Comparison of ENCODE assay signal across 26 mouse cellular contexts in genomic region chr7:123244833-123245232, GRCm38 (mm10). TPM values are rescaled to one million over a fixed set of nuclear protein-coding genes. Genes with fewer than 3 reads are reported as not detected.
DNase-seq lines count a peak whose midpoint lies in the region; ATAC-seq lines count a peak whose summit lies in the region.
"Had no signal": no experiment of that assay in that cellular context is flagged by ENCODE, and none has a peak within 500 bp of the region (broad histone marks: within the 10 kb centered on the region; RNA-seq: fewer than 3 reads in every experiment).

No protein-coding gene starts in this region.

- no peak overlapping the region for H3K4me2 ChIP-seq in liver, embryonic 16.5 days (ENCODE audit: low read depth, low read length)
- no peak overlapping the region for H3K4me2 ChIP-seq in hindbrain, embryonic 12.5 days (replicated peaks)
- H3K4me2 ChIP-seq: embryonic facial prominence, embryonic 15.5 days; heart, embryonic 12.5 days; hindbrain, embryonic 13.5 days; midbrain, embryonic 13.5 days had no signal

- peak; percentile 69 for ATAC-seq in liver, embryonic 16.5 days (ENCODE audit: low read depth)
- ATAC-seq in hindbrain, embryonic 12.5 days (ENCODE audit: low FRiP score), result no peak
- ATAC-seq: forebrain, embryonic 16.5 days; lung, postnatal 0 days; midbrain, embryonic 13.5 days; Patski had no signal

- H3K27me3 ChIP-seq in liver, embryonic 16.5 days (ENCODE audit: control insufficient read depth, insufficient read depth, low read depth, low read length), result no peaks in the 10 kb centered on the region
- no peaks in the 10 kb centered on the region for H3K27me3 ChIP-seq in hindbrain, embryonic 12.5 days
- no peaks in the 10 kb centered on the region for H3K27me3 ChIP-seq in forebrain, embryonic 10.5 days (ENCODE audit: poor library complexity, severe bottlenecking)
- H3K27me3 ChIP-seq: embryonic facial prominence, embryonic 15.5 days; heart, embryonic 12.5 days; hindbrain, embryonic 13.5 days; midbrain, embryonic 13.5 days; Patski had no signal

- peak; percentile 67 for DNase-seq in testis, postnatal 14 days (ENCODE audit: low spot score)
- DNase-seq in testis, postnatal 10 days (ENCODE audit: low spot score), result no peak
- peak; percentile 21 for DNase-seq in liver
- no peak for DNase-seq in right cerebral cortex, postnatal 10 days (ENCODE audit: low spot score in 2 of 2)
- DNase-seq in embryo, embryonic 11 days, result no peak
- DNase-seq in forebrain, embryonic 10.5 days (ENCODE audit: extremely low spot score, low spot score), result no peak
- DNase-seq: adrenal gland, adult 2 months; cerebellum, adult 8-10 months; gastrocnemius, postnatal 14 days; heart, adult 11 months; heart, postnatal 10 days; kidney, adult 9 months; kidney, postnatal 25 days; right cerebral cortex, postnatal 4 days; thymus, postnatal 36 days had no signal

- no peak overlapping the region for H3K4me3 ChIP-seq in liver, embryonic 16.5 days (ENCODE audit: low read depth, low read length)
- no peak overlapping the region for H3K4me3 ChIP-seq in hindbrain, embryonic 12.5 days
- H3K4me3 ChIP-seq in forebrain, embryonic 10.5 days, result no peak overlapping the region
- H3K4me3 ChIP-seq: embryonic facial prominence, embryonic 15.5 days; heart, embryonic 12.5 days; hindbrain, embryonic 13.5 days; layer of hippocampus, adult 2 months; limb, embryonic 10.5 days; midbrain, embryonic 13.5 days had no signal

- no peaks in the 10 kb centered on the region for H3K9me3 ChIP-seq in liver, embryonic 16.5 days (replicated peaks; ENCODE audit: control insufficient read depth, low read length)
- no peaks in the 10 kb centered on the region for H3K9me3 ChIP-seq in hindbrain, embryonic 12.5 days (replicated peaks)
- H3K9me3 ChIP-seq in forebrain, embryonic 10.5 days, result no peaks in the 10 kb centered on the region
- H3K9me3 ChIP-seq: embryonic facial prominence, embryonic 15.5 days; heart, embryonic 12.5 days; hindbrain, embryonic 13.5 days; limb, embryonic 10.5 days; midbrain, embryonic 13.5 days had no signal

- no peak overlapping the region for H3K27ac ChIP-seq in liver, embryonic 16.5 days (ENCODE audit: low read length)
- H3K27ac ChIP-seq in hindbrain, embryonic 12.5 days, result no peak overlapping the region
- H3K27ac ChIP-seq in forebrain, embryonic 10.5 days, result no peak overlapping the region
- H3K27ac ChIP-seq: embryonic facial prominence, embryonic 15.5 days; hindbrain, embryonic 13.5 days; layer of hippocampus, adult 2 months; limb, embryonic 10.5 days; midbrain, embryonic 13.5 days had no signal

- WGBS in liver, embryonic 16.5 days (ENCODE audit: insufficient replicate concordance), result 27% methylated on average over 1 of the region's 1 CpGs
- WGBS in hindbrain, embryonic 12.5 days, result 74% methylated on average over 1 of the region's 1 CpGs
- 90% methylated on average over 1 of the region's 1 CpGs for WGBS in forebrain, embryonic 10.5 days

- H3K4me1 ChIP-seq in liver, embryonic 16.5 days (ENCODE audit: control insufficient read depth, low read depth, low read length), result no peaks in the 10 kb centered on the region; the same call in 1 of the 2 replicates
- no peaks in the 10 kb centered on the region for H3K4me1 ChIP-seq in hindbrain, embryonic 12.5 days
- no peaks in the 10 kb centered on the region for H3K4me1 ChIP-seq in forebrain, embryonic 10.5 days
- H3K4me1 ChIP-seq: embryonic facial prominence, embryonic 15.5 days; hindbrain, embryonic 13.5 days; limb, embryonic 10.5 days; midbrain, embryonic 13.5 days had no signal

- H3K9ac ChIP-seq in liver, embryonic 16.5 days (ENCODE audit: low read depth, low read length), result no peak overlapping the region
- H3K9ac ChIP-seq in hindbrain, embryonic 12.5 days, result no peak overlapping the region
- H3K9ac ChIP-seq: embryonic facial prominence, embryonic 15.5 days; heart, embryonic 12.5 days; hindbrain, embryonic 13.5 days; midbrain, embryonic 13.5 days had no signal

- no peaks in the 10 kb centered on the region for H3K36me3 ChIP-seq in liver, embryonic 16.5 days (ENCODE audit: control insufficient read depth, insufficient read depth)
- no peaks in the 10 kb centered on the region for H3K36me3 ChIP-seq in hindbrain, embryonic 12.5 days
- no peaks in the 10 kb centered on the region for H3K36me3 ChIP-seq in forebrain, embryonic 10.5 days (replicated peaks)
- H3K36me3 ChIP-seq: embryonic facial prominence, embryonic 15.5 days; heart, embryonic 12.5 days; hindbrain, embryonic 13.5 days; limb, embryonic 10.5 days; midbrain, embryonic 13.5 days had no signal

RNA-seq across cellular contexts. Expression of gene Slc5a11, which starts 30.3 kb away (rescaled TPM):
- 0.21 and 0.58 TPM in 2 replicates for polyA plus RNA-seq in liver, embryonic 16.5 days (2015; fragmentation: Nextera tagmentation; extraction: Ambion mirVana)
- not detected in 2 replicates for polyA plus RNA-seq in hindbrain, embryonic 12.5 days (2016; fragmentation: Nextera tagmentation; extraction: Ambion mirVana)
- not detected in 2 replicates for polyA plus RNA-seq in forebrain, embryonic 10.5 days (2016; fragmentation: Nextera tagmentation; extraction: Ambion mirVana)
- polyA plus RNA-seq: adrenal gland, adult 2 months; lung, postnatal 0 days; Patski had no signal

Comparison
In these comparisons a context has a peak if more than half of its experiments do, and no peak if none do; other contexts are left out.
1. DNase-seq: peak in testis, postnatal 14 days (single experiment) and liver (single experiment); none in testis, postnatal 10 days (single experiment), right cerebral cortex, postnatal 10 days (0 of 2), embryo, embryonic 11 days (single experiment) and forebrain, embryonic 10.5 days (single experiment).